Mouse (Mus musculus): ENCODE data around the gene Gm45618. TPM values are rescaled to one million over a fixed set of nuclear protein-coding genes. Genes with fewer than 3 reads are reported as not detected.

Gene Gm45618
- total and polyA plus RNA-seq, 3 experiments, result not detected

- TF ChIP-seq MXI1 (IDR thresholded peaks at IDR 0.05; ENCODE audit: low read depth, low read length) (no peak), MAX (IDR thresholded peaks at IDR 0.05; ENCODE audit: low read length) (peak; percentile 31; the same call in 1 of the 2 replicates), RCOR1 (IDR thresholded peaks at IDR 0.05; ENCODE audit: low read depth, low read length) (no peak), UBTF (IDR thresholded peaks at IDR 0.05; ENCODE audit: borderline replicate concordance, insufficient read depth, low read depth, low read length) (no peak), BHLHE40 (IDR thresholded peaks at IDR 0.05; ENCODE audit: borderline replicate concordance, low read depth, low read length) (no peak), JUND (IDR thresholded peaks at IDR 0.05; ENCODE audit: low read depth, low read length) (no peak), GABPA (IDR thresholded peaks at IDR 0.05; ENCODE audit: low read depth, low read length) (no peak), USF2 (IDR thresholded peaks at IDR 0.05; ENCODE audit: borderline replicate concordance in 1 of 2, insufficient read depth in 1 of 2, low read depth in 1 of 2, low read length in 2 of 2) (no peak), ZMIZ1 (IDR thresholded peaks at IDR 0.05; ENCODE audit: low read depth, low read length) (no peak), ZC3H11A (IDR thresholded peaks at IDR 0.05; ENCODE audit: low read depth, low read length) (no peak), TCF12 (IDR thresholded peaks at IDR 0.05; ENCODE audit: low read depth, low read length) (no peak), ZNF384 (IDR thresholded peaks at IDR 0.05; ENCODE audit: low read depth, low read length) (peak; percentile 82), MYC (IDR thresholded peaks at IDR 0.05; ENCODE audit: low read depth, low read length) (no peak), MAFK (IDR thresholded peaks at IDR 0.05; ENCODE audit: borderline replicate concordance, low read depth, low read length) (no peak), POLR2AphosphoS5 (IDR thresholded peaks at IDR 0.05; ENCODE audit: borderline replicate concordance, low read depth, low read length) (no peak)
Measured at GRCm38 (mm10) chr7:142146033-142146432, 25.5 kb upstream of the Gm45618 start (continued).

- Histone ChIP-seq H3K36me3 (ENCODE audit: control insufficient read depth in 1 of 2, insufficient read depth in 2 of 2, low read length in 2 of 2) (no peaks in the 10 kb centered on the region), H3K9ac (ENCODE audit: control insufficient read depth, low read depth, low read length, poor library complexity, severe bottlenecking) (no peak overlapping the region), H3K27ac (ENCODE audit: control insufficient read depth, low read depth, low read length) (no peak overlapping the region), H3K27me3 (ENCODE audit: control insufficient read depth in 1 of 2, insufficient read depth in 2 of 2, low read length in 2 of 2) (no peaks in the 10 kb centered on the region; a peak in 1 of 4 replicates), H3K4me3 (ENCODE audit: control insufficient read depth in 1 of 2, insufficient read depth in 1 of 2, low read depth in 2 of 2, low read length in 2 of 2) (no peak overlapping the region), H3K79me2 (ENCODE audit: control insufficient read depth, insufficient read depth, low read length, poor library complexity) (no peaks in the 10 kb centered on the region), H3K4me1 (ENCODE audit: control insufficient read depth in 1 of 2, insufficient read depth in 2 of 2, low read length in 2 of 2) (no peaks in the 10 kb centered on the region), H3K9me3 (replicated peaks; ENCODE audit: insufficient read depth, low read length) (no peaks in the 10 kb centered on the region)
- no peak for DNase-seq (ENCODE audit: low read depth, low spot score)
- TF ChIP-seq USF2 (IDR thresholded peaks at IDR 0.05; ENCODE audit: borderline replicate concordance in 1 of 2, insufficient read depth in 1 of 2, low read depth in 1 of 2, low read length in 2 of 2), result no peak
- no peak for TF ChIP-seq MAFK (IDR thresholded peaks at IDR 0.05; ENCODE audit: borderline replicate concordance, low read depth, low read length)
- no peak for TF ChIP-seq POLR2A (IDR thresholded peaks at IDR 0.05; ENCODE audit: control insufficient read depth in 1 of 2, insufficient read depth in 1 of 2, low read depth in 1 of 2, low read length in 2 of 2, poor library complexity in 1 of 2)
- no peak for TF ChIP-seq JUND (IDR thresholded peaks at IDR 0.05; ENCODE audit: low read depth, low read length)
- no peak for TF ChIP-seq GATA1 (IDR thresholded peaks at IDR 0.05; ENCODE audit: low read depth, low read length)
- no peak for TF ChIP-seq TCF12 (IDR thresholded peaks at IDR 0.05; ENCODE audit: low read depth, low read length)
- TF ChIP-seq ETS1 (IDR thresholded peaks at IDR 0.05; ENCODE audit: low read depth, low read length), result no peak
- no peak; the same call in 1 of the 2 replicates for TF ChIP-seq RAD21 (IDR thresholded peaks at IDR 0.05; ENCODE audit: low read depth, low read length)
- no peak for TF ChIP-seq EP300 (IDR thresholded peaks at IDR 0.05; ENCODE audit: low read depth in 1 of 2, low read length in 2 of 2)
- no peak for TF ChIP-seq NELFE (IDR thresholded peaks at IDR 0.05; ENCODE audit: low read depth, low read length)
- no peak for TF ChIP-seq CTCF (IDR thresholded peaks at IDR 0.05 in 2 of 3, conservative IDR thresholded peaks at IDR 0.05 in 1 of 3; ENCODE audit: control insufficient read depth in 1 of 3, insufficient read depth in 1 of 3, low read depth in 2 of 3, low read length in 3 of 3, poor library complexity in 1 of 3, severe bottlenecking in 1 of 3)
- TF ChIP-seq KAT2A (conservative IDR thresholded peaks at IDR 0.05; ENCODE audit: low read depth, low read length), result no peak
- no peak for TF ChIP-seq TAL1 (IDR thresholded peaks at IDR 0.05; ENCODE audit: low read length)
Measured at GRCm38 (mm10) chr7:142145413-142145940, 24.9 kb upstream of the Gm45618 start.

Data from MEL (cell line).